Mouse (Mus musculus) kidney, adult 8-10 months (tissue): ENCODE measurements at regions not wholly inside any gene's neighbourhood (a gene's known extent, or its start where the extent isn't known, plus 50 kb on each side); places are given as distances from the start of the nearest gene placed in this dataset.

Source experiments
- DNase-seq, 2 experiments: peaks; one replicate each; pipeline ENCODE4 v3.0.0; 2022

DNA sequence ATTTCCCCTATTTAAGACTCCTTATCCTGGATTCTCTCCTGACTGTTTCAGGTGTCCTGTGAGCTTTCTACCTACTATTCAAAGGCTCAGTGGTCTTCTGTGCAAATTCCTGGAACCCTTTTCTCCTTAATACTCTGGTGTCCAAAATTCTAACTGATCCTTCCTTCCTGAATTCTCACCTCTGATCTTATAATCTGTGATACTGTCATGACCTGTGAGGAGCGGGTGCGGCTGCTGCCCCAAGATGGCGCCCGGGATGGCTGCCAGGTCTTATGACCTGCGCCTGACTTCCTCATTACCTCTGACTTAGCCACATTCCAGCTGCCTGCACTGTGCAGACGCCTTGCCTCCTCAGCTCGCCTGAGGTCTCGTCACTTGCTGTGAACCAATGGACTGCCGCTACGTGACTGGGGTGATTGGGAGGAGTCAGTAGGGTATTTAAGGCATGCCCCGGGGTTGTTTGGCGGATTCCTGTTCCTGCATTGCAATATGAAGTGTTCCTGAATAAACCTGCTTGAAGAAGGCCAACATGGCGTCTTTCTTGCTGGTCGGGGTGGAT, 131.2 kb downstream of the Ptbp2 start:
- no peak for DNase-seq

GRCm38 (mm10) chr3:119638633-119639032, 145.6 kb downstream of the Ptbp2 start:
- no peak for DNase-seq

DNA sequence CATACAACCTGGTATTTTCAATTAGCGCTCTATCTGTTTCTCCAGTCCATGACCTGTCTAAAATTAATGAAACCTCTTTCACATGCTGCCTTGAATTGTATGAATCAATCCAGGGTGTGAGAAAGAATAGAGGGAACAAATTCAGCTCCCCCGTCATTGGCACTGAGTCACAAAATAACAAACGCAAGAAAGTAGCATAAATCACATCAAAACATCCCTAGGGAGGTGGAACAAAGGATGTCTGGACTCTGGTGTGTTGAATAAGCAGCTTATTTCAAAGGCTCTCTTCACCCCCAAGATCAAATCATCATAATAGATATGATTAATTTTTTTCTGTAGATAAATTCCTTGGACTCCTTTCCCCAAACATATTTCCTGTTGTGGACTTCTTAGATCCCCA, 148.6 kb downstream of the Ptbp2 start:
- DNase-seq: no peak

DNA sequence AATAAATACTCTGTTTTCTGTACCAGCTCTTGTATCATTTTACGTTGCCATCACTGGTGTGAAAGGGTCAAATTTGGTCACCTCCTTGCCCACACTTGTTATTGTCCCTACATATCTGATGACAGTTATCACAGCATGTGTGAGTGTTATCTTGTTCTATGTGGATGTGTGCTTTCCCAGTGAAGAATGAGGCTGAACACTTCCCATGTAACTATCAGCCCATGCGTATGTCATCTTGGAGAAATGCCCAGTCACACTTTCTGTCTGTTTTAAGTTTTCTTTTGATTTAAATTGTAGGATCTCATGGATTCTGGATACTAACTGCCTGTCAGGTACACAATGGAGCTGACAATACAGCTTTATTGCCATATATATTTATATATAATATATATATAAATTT, 150.8 kb downstream of the Ptbp2 start:
- DNase-seq: no peak

DNA sequence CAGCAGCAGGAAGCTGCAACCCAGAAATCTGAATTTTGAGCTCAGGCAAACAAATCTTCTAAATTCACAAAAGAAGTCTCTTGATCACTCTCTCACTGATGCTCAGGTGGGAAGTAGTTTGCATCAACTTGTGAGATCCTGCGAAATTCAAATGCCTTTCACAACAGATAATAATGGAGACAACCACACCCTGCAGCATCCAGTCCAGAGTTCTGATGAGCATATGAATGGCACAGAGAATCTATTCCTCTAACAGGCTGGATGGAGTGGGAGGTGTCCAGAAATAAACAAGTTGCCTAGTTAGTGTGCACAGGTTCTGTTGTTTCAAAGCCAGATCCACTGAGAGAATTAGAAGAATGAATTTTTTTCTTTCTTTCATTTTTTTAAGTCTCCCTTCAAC, 178.2 kb downstream of the Ptbp2 start:
- DNase-seq: no peak

GRCm38 (mm10) chr3:119588872-119589416, 195.3 kb downstream of the Ptbp2 start:
- DNase-seq: no peak

GRCm38 (mm10) chr3:119587971-119588370, 196.3 kb downstream of the Ptbp2 start:
- DNase-seq: no peak

GRCm38 (mm10) chr3:119575516-119575915, 208.8 kb downstream of the Ptbp2 start:
- DNase-seq: no peak

- DNase-seq: no peak
These were observed 246.4 kb downstream of the Ptbp2 start for GRCm38 (mm10) chr3:119537884-119538283.

DNA sequence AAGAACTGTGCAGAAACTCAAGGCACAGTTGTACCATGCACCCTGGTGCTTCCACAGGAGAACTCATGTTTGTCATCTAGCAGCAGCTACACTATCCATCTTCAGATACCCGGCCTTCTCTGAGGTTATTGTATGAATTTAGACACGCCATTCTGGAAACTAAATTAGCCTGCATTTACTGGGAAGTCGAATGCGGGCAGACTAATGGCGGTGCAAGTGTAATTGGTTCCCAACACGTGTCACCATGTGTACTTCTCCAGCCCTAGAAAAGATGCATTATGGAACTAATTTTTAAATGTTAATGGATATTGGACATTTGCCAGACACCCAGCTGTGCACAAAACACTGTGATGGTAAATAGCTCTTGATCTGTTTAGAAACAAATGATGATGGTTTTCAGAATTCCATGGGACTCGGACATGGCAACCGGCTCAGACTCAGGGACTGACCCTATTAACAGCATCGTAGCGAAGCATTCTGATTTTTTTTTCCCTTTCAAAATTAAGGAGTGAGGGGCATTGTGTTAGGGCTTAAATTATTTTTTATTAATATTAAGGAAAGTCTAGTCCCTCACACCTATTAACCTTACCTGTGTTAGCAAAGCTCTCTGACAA, 259.6 kb downstream of the Ptbp2 start:
- no peak for DNase-seq

DNA sequence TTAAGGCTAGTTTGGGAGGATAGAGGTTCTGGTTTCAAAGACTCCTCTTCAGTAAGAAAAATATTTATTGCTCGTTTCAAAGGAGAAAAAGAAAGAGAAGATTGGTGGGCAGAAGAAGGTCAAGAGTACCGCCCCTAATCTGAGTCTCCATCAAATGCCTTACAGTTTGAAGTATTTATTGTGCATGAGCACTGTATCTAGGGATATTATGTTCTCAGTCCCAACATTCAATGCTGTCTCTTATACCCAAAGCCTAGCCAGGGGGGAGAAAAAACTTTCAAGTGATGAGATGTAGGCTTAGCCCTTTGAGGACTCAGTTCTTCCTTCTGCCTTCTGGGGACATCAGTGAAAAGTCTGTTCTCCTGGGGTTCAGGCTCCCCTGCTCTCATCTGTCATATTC, 271.7 kb downstream of the Ptbp2 start:
- DNase-seq: no peak

- no peak for DNase-seq
These were observed 275.1 kb downstream of the Ptbp2 start for GRCm38 (mm10) chr3:119509132-119509531.

GRCm38 (mm10) chr3:119503471-119503972, 280.7 kb downstream of the Ptbp2 start:
- DNase-seq: no peak

DNA sequence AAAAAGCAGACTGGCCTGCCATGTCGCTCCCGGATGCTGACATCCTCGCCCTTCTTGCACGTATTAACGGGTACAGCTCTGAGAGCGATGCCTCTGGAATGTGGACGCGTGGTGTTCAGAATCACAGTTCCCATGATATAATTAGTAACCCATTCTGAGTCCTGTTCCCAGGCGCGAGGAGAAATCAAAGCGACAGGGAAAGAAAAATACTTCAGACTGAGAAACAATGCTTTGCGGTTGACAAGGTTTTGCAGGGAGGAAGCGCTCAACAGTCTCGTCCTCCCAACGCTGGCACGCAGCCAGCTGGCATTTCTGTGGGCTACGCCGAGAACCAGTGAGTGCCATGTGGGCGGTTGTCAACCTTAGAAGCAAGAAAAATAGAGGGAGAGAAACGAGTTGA, 285.6 kb downstream of the Ptbp2 start:
- peak in 1 of 2 experiments; percentile 14 for DNase-seq

- no peak for DNase-seq
These were observed 286.4 kb downstream of the Ptbp2 start for GRCm38 (mm10) chr3:119497880-119498279.

- DNase-seq: no peak
These were observed 289.7 kb downstream of the Ptbp2 start for GRCm38 (mm10) chr3:119494580-119494979.

GRCm38 (mm10) chr3:119492627-119493026, 291.6 kb downstream of the Ptbp2 start:
- no peak for DNase-seq

- no peak for DNase-seq
These were observed 294.9 kb downstream of the Ptbp2 start for GRCm38 (mm10) chr3:119489336-119489735.
